Mouse (Mus musculus): ENCODE results near the gene Usp7.

DNA sequence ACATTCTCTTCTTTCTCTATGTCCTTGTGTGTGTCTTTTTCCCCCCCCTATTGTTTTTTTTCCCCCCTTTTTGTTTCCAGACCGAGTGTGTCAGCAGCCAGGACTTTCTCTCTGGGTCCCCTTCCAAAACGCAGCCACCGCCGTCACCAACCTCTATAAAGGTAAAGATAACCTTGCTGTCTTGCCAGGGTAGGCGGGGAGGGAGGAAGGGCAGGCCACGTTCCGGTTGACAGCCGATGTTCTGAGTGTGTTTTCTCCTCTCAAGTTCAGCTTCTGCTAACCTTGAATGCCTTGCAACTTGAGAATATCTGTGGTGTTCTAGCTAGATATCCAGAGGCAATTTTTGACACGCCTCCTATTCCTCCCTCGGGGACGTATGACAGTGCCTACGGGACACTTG lies 39.1 kb upstream of the Usp7 start:
- TF ChIP-seq FLI1 (IDR thresholded peaks at IDR 0.05; ENCODE audit: low read length) (no peak), GATA1 (IDR thresholded peaks at IDR 0.05; ENCODE audit: borderline replicate concordance, low read length) (no peak)
